ENCODE assay signal across 8 mouse cellular contexts in the genomic region with DNA sequence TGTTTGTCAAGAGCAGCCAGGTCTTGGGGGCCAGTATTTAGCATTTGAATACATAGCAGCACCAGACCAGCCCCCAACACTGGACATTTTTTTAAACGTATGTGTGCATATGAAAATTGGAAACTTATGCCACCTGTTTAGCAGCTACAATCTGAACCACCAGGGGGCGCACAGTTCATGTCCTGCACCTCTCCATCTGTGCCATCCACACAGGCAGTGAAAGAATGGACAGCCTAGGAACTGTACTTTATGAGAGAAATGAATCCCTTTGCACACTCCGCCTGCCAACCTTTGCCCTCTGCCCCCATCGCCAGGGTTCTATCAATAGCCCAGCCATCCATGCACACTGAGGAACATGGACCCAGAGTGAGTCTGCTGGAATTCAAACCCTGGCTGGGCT. TPM values are rescaled to one million over a fixed set of nuclear protein-coding genes. Genes with fewer than 3 reads are reported as not detected.
DNase-seq lines count a peak whose midpoint lies in the region; ATAC-seq and TF ChIP-seq lines count a peak whose summit lies in the region.

No protein-coding gene starts in this region.

- peaks cover 3 to 43% of the 10 kb centered on the region in 2 experiments; a peak in 3 of 4 replicates for H3K4me1 ChIP-seq in MEL (ENCODE audit: control insufficient read depth in 1 of 2, insufficient read depth in 2 of 2, low read length in 2 of 2)
- H3K4me1 ChIP-seq in cerebellum, adult 2 months (ENCODE audit: control insufficient read depth, insufficient read depth, low read length): no peaks in the 10 kb centered on the region
- no peaks in the 10 kb centered on the region for H3K4me1 ChIP-seq in midbrain, embryonic 14.5 days (ENCODE audit: control insufficient read depth, insufficient read depth, low read length)
- H3K4me1 ChIP-seq in stomach, embryonic 15.5 days: no peaks in the 10 kb centered on the region

- no peaks in the 10 kb centered on the region for H3K27me3 ChIP-seq in MEL (ENCODE audit: control insufficient read depth in 1 of 2, insufficient read depth in 2 of 2, low read length in 2 of 2)
- no peaks in the 10 kb centered on the region for H3K27me3 ChIP-seq in cerebellum, adult 2 months (ENCODE audit: control insufficient read depth, insufficient read depth, low read length)
- no peaks in the 10 kb centered on the region for H3K27me3 ChIP-seq in midbrain, embryonic 14.5 days (ENCODE audit: control insufficient read depth, insufficient read depth, low read length)
- no peaks in the 10 kb centered on the region for H3K27me3 ChIP-seq in stomach, embryonic 15.5 days (replicated peaks)

- H3K27ac ChIP-seq in MEL (ENCODE audit: control insufficient read depth, low read depth, low read length): no peak overlapping the region
- no peak overlapping the region for H3K27ac ChIP-seq in cerebellum, adult 2 months (ENCODE audit: insufficient read depth, low read length)
- H3K27ac ChIP-seq in gastrocnemius, adult 2 months: no peak overlapping the region
- H3K27ac ChIP-seq in midbrain, embryonic 14.5 days (replicated peaks; ENCODE audit: low read depth, low read length): no peak overlapping the region
- no peak overlapping the region for H3K27ac ChIP-seq in stomach, embryonic 15.5 days

- H3K4me3 ChIP-seq in MEL (ENCODE audit: control insufficient read depth in 1 of 2, insufficient read depth in 1 of 2, low read depth in 2 of 2, low read length in 2 of 2): no peak overlapping the region
- H3K4me3 ChIP-seq in cerebellum, adult 2 months (replicated peaks; ENCODE audit: insufficient read depth, low read depth, low read length): no peak overlapping the region
- H3K4me3 ChIP-seq in gastrocnemius, adult 2 months: no peak overlapping the region
- H3K4me3 ChIP-seq in midbrain, embryonic 14.5 days (replicated peaks; ENCODE audit: low read depth, low read length): no peak overlapping the region
- H3K4me3 ChIP-seq in stomach, embryonic 15.5 days (replicated peaks): no peak overlapping the region

- no peak overlapping the region for H3K9ac ChIP-seq in MEL (ENCODE audit: control insufficient read depth, low read depth, low read length, poor library complexity, severe bottlenecking)
- no peak overlapping the region for H3K9ac ChIP-seq in midbrain, embryonic 14.5 days (replicated peaks; ENCODE audit: low read length)
- H3K9ac ChIP-seq in stomach, embryonic 15.5 days: no peak overlapping the region

- H3K4me2 ChIP-seq in midbrain, embryonic 14.5 days (ENCODE audit: low read length): no peak overlapping the region
- H3K4me2 ChIP-seq in stomach, embryonic 15.5 days: no peak overlapping the region

- intact Hi-C loops in gastrocnemius, adult 2 months (cut with DNase I): no loop called here
- intact Hi-C loops in left cerebral cortex, postnatal 36 days (cut with DNase I): no loop called here

- TF ChIP-seq EP300 in MEL (IDR thresholded peaks at IDR 0.05; ENCODE audit: low read depth in 1 of 2, low read length in 2 of 2): no peak

- TF ChIP-seq RAD21 in MEL (IDR thresholded peaks at IDR 0.05; ENCODE audit: low read depth, low read length): peak; percentile 35

- H3K36me3 ChIP-seq in MEL (ENCODE audit: control insufficient read depth in 1 of 2, insufficient read depth in 2 of 2, low read length in 2 of 2): peaks cover 0 to 40% of the 10 kb centered on the region in 2 experiments; a peak in 2 of 4 replicates
- no peaks in the 10 kb centered on the region for H3K36me3 ChIP-seq in midbrain, embryonic 14.5 days (ENCODE audit: control insufficient read depth, insufficient read depth, low read length)
- no peaks in the 10 kb centered on the region for H3K36me3 ChIP-seq in stomach, embryonic 15.5 days

- 60% methylated on average over 4 of the region's 4 CpGs for WGBS in cerebellum, adult 2 months
- WGBS in midbrain, embryonic 14.5 days: 59% methylated on average over 4 of the region's 4 CpGs
- 52% methylated on average over 4 of the region's 4 CpGs for WGBS in stomach, embryonic 15.5 days

- no peaks in the 10 kb centered on the region for H3K9me3 ChIP-seq in MEL (replicated peaks; ENCODE audit: insufficient read depth, low read length)
- H3K9me3 ChIP-seq in midbrain, embryonic 14.5 days (ENCODE audit: control insufficient read depth, low read length): no peaks in the 10 kb centered on the region
- no peaks in the 10 kb centered on the region for H3K9me3 ChIP-seq in stomach, embryonic 15.5 days

- peak; percentile 75 to 79 (median 78) for TF ChIP-seq CTCF in MEL (IDR thresholded peaks at IDR 0.05 in 2 of 3, conservative IDR thresholded peaks at IDR 0.05 in 1 of 3; ENCODE audit: control insufficient read depth in 1 of 3, insufficient read depth in 1 of 3, low read depth in 2 of 3, low read length in 3 of 3, poor library complexity in 1 of 3, severe bottlenecking in 1 of 3)
- TF ChIP-seq CTCF in cerebellum, adult 2 months (IDR thresholded peaks at IDR 0.05; ENCODE audit: borderline replicate concordance, insufficient read depth, low read depth, low read length): peak; percentile 62; the same call in 1 of the 2 replicates
- TF ChIP-seq CTCF in gastrocnemius, adult 2 months (IDR thresholded peaks at IDR 0.05): peak; percentile 76

- H3K79me2 ChIP-seq in MEL (ENCODE audit: control insufficient read depth, insufficient read depth, low read length, poor library complexity): no peaks in the 10 kb centered on the region

- ATAC-seq in midbrain, embryonic 14.5 days (ENCODE audit: low FRiP score, low TSS enrichment): peak; percentile 51; the same call in 1 of the 2 replicates
- ATAC-seq in stomach, embryonic 15.5 days (ENCODE audit: insufficient read depth, low FRiP score, low read depth): peak; percentile 39; the same call in 1 of the 2 replicates

- no peak for TF ChIP-seq POLR2A in MEL (IDR thresholded peaks at IDR 0.05; ENCODE audit: control insufficient read depth in 1 of 2, insufficient read depth in 1 of 2, low read depth in 1 of 2, low read length in 2 of 2, poor library complexity in 1 of 2)
- no peak for TF ChIP-seq POLR2A in cerebellum, adult 2 months (IDR thresholded peaks at IDR 0.05; ENCODE audit: borderline replicate concordance, insufficient read depth, low read length)

- peak; percentile 31 to 73 for DNase-seq in heart, adult 18-20 months
- DNase-seq in heart, adult 8-10 months (ENCODE audit: low spot score): no peak
- peak; percentile 73 for DNase-seq in MEL (ENCODE audit: low read depth, low spot score)
- DNase-seq in cerebellum, adult 2 months: peak; percentile 32 to 44
- peak; percentile 61 for DNase-seq in gastrocnemius, adult 2 months
- DNase-seq in left cerebral cortex, postnatal 36 days (ENCODE audit: low spot score in 2 of 2): peak; percentile 19 to 34
- peak; percentile 70 for DNase-seq in midbrain, embryonic 14.5 days

TF ChIP-seq in MEL, 35 proteins besides CTCF, POLR2A, EP300 and RAD21 (continues in another document):
- TF ChIP-seq MAZ (IDR thresholded peaks at IDR 0.05; ENCODE audit: low read depth, low read length) (no peak), GABPA (IDR thresholded peaks at IDR 0.05; ENCODE audit: low read depth, low read length) (no peak), ZNF384 (IDR thresholded peaks at IDR 0.05; ENCODE audit: low read depth, low read length) (peak; percentile 36; the same call in 1 of the 2 replicates)

RNA-seq across cellular contexts. Expression of a gene that starts 23.0 kb away (rescaled TPM):
- total RNA-seq in heart, adult 18-20 months (2021): 1 to 10 TPM; 2.9 to 4.7 TPM
- total RNA-seq in heart, adult 8-10 months (2022): 1 to 10 TPM; 3.6 to 7.7 (median 5.9) TPM
- 2.7 and 3.6 TPM in 2 replicates for total RNA-seq in MEL (2012; rRNA removed)
- 1 to 10 TPM in 1 of 2 experiments, not detected in 1; 6.8 TPM for polyA plus RNA-seq in MEL (2012; ENCODE audit: insufficient read depth in 1 of 2, insufficient read length in 2 of 2, low read depth in 1 of 2, low replicate concordance in 2 of 2, missing spikeins in 1 of 2)
- 24.4 and 31.1 TPM in 2 replicates for polyA plus RNA-seq in cerebellum, adult 2 months (2012; rRNA removed)
- total RNA-seq in gastrocnemius, adult 2 months (2021): 1 to 10 TPM; 3.7 to 4.0 TPM
- total RNA-seq in left cerebral cortex, postnatal 36 days (2021): 1 to 10 TPM; 2.2 to 4.4 TPM
- 2.2 and 2.9 TPM in 2 replicates for polyA plus RNA-seq in midbrain, embryonic 14.5 days (2014; fragmentation: Nextera tagmentation; extraction: Ambion mirVana)
- polyA plus RNA-seq in stomach, embryonic 15.5 days (2015; fragmentation: Nextera tagmentation; extraction: Ambion mirVana): 74.9 and 94.2 TPM in 2 replicates

RNA-seq across cellular contexts. Expression of a gene that starts 25.3 kb away (rescaled TPM):
- not detected for total RNA-seq in heart, adult 18-20 months (2021)
- total RNA-seq in heart, adult 8-10 months (2022): not detected
- 8.3 and 10.4 TPM in 2 replicates for total RNA-seq in MEL (2012; rRNA removed)
- polyA plus RNA-seq in MEL (2012; ENCODE audit: insufficient read depth in 1 of 2, insufficient read length in 2 of 2, low read depth in 1 of 2, low replicate concordance in 2 of 2, missing spikeins in 1 of 2): not detected
- polyA plus RNA-seq in cerebellum, adult 2 months (2012; rRNA removed): 0.88 TPM in 1 of 2 replicates, not detected in the other
- total RNA-seq in gastrocnemius, adult 2 months (2021): not detected
- total RNA-seq in left cerebral cortex, postnatal 36 days (2021): under 1 TPM in 1 of 2 experiments, not detected in 1; 0.99 TPM
- not detected in 2 replicates for polyA plus RNA-seq in midbrain, embryonic 14.5 days (2014; fragmentation: Nextera tagmentation; extraction: Ambion mirVana)
- not detected in 2 replicates for polyA plus RNA-seq in stomach, embryonic 15.5 days (2015; fragmentation: Nextera tagmentation; extraction: Ambion mirVana)

RNA-seq across cellular contexts. Expression of a gene that starts 26.1 kb away (rescaled TPM):
- 10 to 100 TPM; 19.9 to 26.0 TPM for total RNA-seq in heart, adult 18-20 months (2021)
- total RNA-seq in heart, adult 8-10 months (2022): 10 to 100 TPM; 17.0 to 24.1 (median 21.1) TPM
- 50.4 and 50.6 TPM in 2 replicates for total RNA-seq in MEL (2012; rRNA removed)
- 10 to 100 TPM in 1 of 2 experiments, not detected in 1; 38.8 TPM for polyA plus RNA-seq in MEL (2012; ENCODE audit: insufficient read depth in 1 of 2, insufficient read length in 2 of 2, low read depth in 1 of 2, low replicate concordance in 2 of 2, missing spikeins in 1 of 2)
- 57.2 and 63.7 TPM in 2 replicates for polyA plus RNA-seq in cerebellum, adult 2 months (2012; rRNA removed)
- 1 to 10 TPM; 5.2 to 8.5 TPM for total RNA-seq in gastrocnemius, adult 2 months (2021)
- 10 to 100 TPM; 58.2 to 64.2 TPM for total RNA-seq in left cerebral cortex, postnatal 36 days (2021)
- polyA plus RNA-seq in midbrain, embryonic 14.5 days (2014; fragmentation: Nextera tagmentation; extraction: Ambion mirVana): 26.5 and 28.0 TPM in 2 replicates
- 29.1 and 29.2 TPM in 2 replicates for polyA plus RNA-seq in stomach, embryonic 15.5 days (2015; fragmentation: Nextera tagmentation; extraction: Ambion mirVana)

RNA-seq across cellular contexts. Expression of a gene that starts 44.2 kb away (rescaled TPM):
- 100 to 1,000 TPM; 206 to 302 TPM for total RNA-seq in heart, adult 18-20 months (2021)
- 100 to 1,000 TPM; 269 to 374 (median 349) TPM for total RNA-seq in heart, adult 8-10 months (2022)
- not detected in 2 replicates for total RNA-seq in MEL (2012; rRNA removed)
- polyA plus RNA-seq in MEL (2012; ENCODE audit: insufficient read depth in 1 of 2, insufficient read length in 2 of 2, low read depth in 1 of 2, low replicate concordance in 2 of 2, missing spikeins in 1 of 2): not detected
- polyA plus RNA-seq in cerebellum, adult 2 months (2012; rRNA removed): 0.19 and 0.21 TPM in 2 replicates
- 1,000 to 10,000 TPM in 1 of 2 experiments, 100 to 1,000 TPM in 1; 466 to 1,631 TPM for total RNA-seq in gastrocnemius, adult 2 months (2021)
- total RNA-seq in left cerebral cortex, postnatal 36 days (2021): under 1 TPM; 0.15 to 0.18 TPM
- polyA plus RNA-seq in midbrain, embryonic 14.5 days (2014; fragmentation: Nextera tagmentation; extraction: Ambion mirVana): 0.20 TPM in 1 of 2 replicates, not detected in the other
- 0.22 and 0.24 TPM in 2 replicates for polyA plus RNA-seq in stomach, embryonic 15.5 days (2015; fragmentation: Nextera tagmentation; extraction: Ambion mirVana)
